Mouse (Mus musculus) stomach, postnatal 0 days (tissue): ENCODE data around the gene Ripply1.

Experiments
- CTCF ChIP-seq: IDR thresholded peaks from 2 replicates; pipeline ENCODE4 v1.5.1; 2016; ENCODE audit warnings: antibody characterized with exemption, low read depth, mild to moderate bottlenecking, moderate library complexity
- EP300 ChIP-seq: optimal IDR thresholded peaks from 2 replicates; pipeline ENCODE3; 2016; ENCODE audit warnings: antibody characterized with exemption

- TF ChIP-seq CTCF (no peak), EP300 (no peak)
Measured at GRCm38 (mm10) chrX:139813299-139814002, 31.3 kb upstream of the Ripply1 start.
